In the genomic region with DNA sequence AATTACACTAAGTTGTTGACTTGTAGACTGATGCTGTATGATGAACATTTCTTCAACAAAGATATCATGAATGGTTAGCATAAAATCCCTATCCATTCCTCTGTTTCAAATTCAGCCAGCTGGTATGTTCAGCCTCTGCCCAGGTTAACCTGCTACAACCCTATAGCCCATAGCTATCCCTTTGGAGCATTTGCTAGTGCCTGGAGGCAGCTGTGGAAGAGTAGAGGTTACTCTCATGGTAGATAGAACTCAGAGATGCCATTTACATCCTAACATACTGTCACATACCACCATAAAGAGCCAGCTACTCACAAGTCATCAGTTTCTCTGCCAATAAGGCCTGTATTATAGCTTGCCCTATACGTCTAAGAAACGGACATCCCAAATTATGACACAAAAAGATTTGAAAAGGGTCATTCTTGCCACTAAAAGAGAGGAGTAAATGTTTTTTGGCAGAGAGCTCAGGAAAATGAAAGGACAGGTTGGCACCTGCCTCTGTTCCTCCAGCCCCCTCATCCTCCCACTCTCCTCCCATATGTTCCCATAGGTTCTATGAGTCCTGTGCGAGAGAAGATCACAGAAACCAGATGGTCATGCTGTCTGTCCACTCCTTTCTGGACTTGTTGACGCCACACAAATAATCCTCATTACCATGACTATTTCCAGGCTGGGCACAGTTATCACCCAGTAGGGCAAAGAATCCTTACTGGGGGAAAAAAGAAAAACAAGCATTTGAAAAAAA, we compare ENCODE assay signal across 15 mouse cellular contexts.
DNase-seq lines count a peak whose midpoint lies in the region; TF ChIP-seq lines count a peak whose summit lies in the region.
"Had no signal": no experiment of that assay in that cellular context is flagged by ENCODE, and none has a peak within 500 bp of the region (broad histone marks: within the 10 kb centered on the region; RNA-seq: fewer than 3 reads in every experiment).

No protein-coding gene starts in this region.

- no peak overlapping the region for H3K4me3 ChIP-seq in heart, adult 2 months
- H3K4me3 ChIP-seq: embryonic facial prominence, embryonic 13.5 days; midbrain, embryonic 15.5 days had no signal

- 88% methylated on average over 4 of the region's 4 CpGs for WGBS in heart, adult 2 months

- H3K27me3 ChIP-seq in heart, adult 2 months (ENCODE audit: control insufficient read depth, insufficient read depth, low read length), result no peaks in the 10 kb centered on the region
- H3K27me3 ChIP-seq: embryonic facial prominence, embryonic 13.5 days; midbrain, embryonic 15.5 days had no signal

- peak; percentile 57 for DNase-seq in heart, adult 11 months
- DNase-seq in heart, adult 2 months, result no peak
- peak; percentile 1 to 8 for DNase-seq in right cerebral cortex, postnatal 36 days (ENCODE audit: low spot score in 2 of 2)
- no peak for DNase-seq in right cerebral cortex, postnatal 10 days (ENCODE audit: low spot score in 2 of 2)
- peak; percentile 69 to 81 for DNase-seq in cerebellum, postnatal 25 days
- DNase-seq in telencephalon, adult 2 months (ENCODE audit: low read depth, low spot score), result peak; percentile 49
- DNase-seq in natural killer cell, adult 2 months (ENCODE audit: low spot score in 2 of 2), result no peak
- DNase-seq in embryo, embryonic 9.5 days (ENCODE audit: extremely low spot score), result no peak
- DNase-seq: adrenal gland, postnatal 10 days; heart, postnatal 4 days; kidney, adult 8-10 months; kidney, postnatal 4 days; lung, postnatal 10 days had no signal

- no peak for TF ChIP-seq EP300 in heart, adult 2 months (IDR thresholded peaks at IDR 0.05; ENCODE audit: insufficient read depth, low read depth, low read length)

- no peaks in the 10 kb centered on the region for H3K79me2 ChIP-seq in heart, adult 2 months (replicated peaks; ENCODE audit: control insufficient read depth, insufficient read depth, low read length)

- H3K27ac ChIP-seq in heart, adult 2 months, result no peak overlapping the region
- H3K27ac ChIP-seq: embryonic facial prominence, embryonic 13.5 days; midbrain, embryonic 15.5 days had no signal

- no peak for TF ChIP-seq POLR2A in heart, adult 2 months (IDR thresholded peaks at IDR 0.05; ENCODE audit: insufficient read depth, low read depth, low read length)

- no peak for TF ChIP-seq CTCF in heart, adult 2 months (IDR thresholded peaks at IDR 0.05)

- H3K4me1 ChIP-seq in heart, adult 2 months (ENCODE audit: control insufficient read depth, insufficient read depth, low read length), result no peaks in the 10 kb centered on the region
- H3K4me1 ChIP-seq: embryonic facial prominence, embryonic 13.5 days; midbrain, embryonic 15.5 days had no signal

- H3K9ac ChIP-seq in heart, adult 2 months (ENCODE audit: low read depth, low read length), result no peak overlapping the region
- H3K9ac ChIP-seq: embryonic facial prominence, embryonic 13.5 days; midbrain, embryonic 15.5 days had no signal

- intact Hi-C loops in heart, adult 2 months (cut with DNase I), result no loop called here

- no peaks in the 10 kb centered on the region for H3K36me3 ChIP-seq in heart, adult 2 months (ENCODE audit: control insufficient read depth, insufficient read depth, low read length)
- H3K36me3 ChIP-seq: embryonic facial prominence, embryonic 13.5 days; midbrain, embryonic 15.5 days had no signal

Comparison
In these comparisons a context has a peak if more than half of its experiments do, and no peak if none do; other contexts are left out.
1. DNase-seq: peak in heart, adult 11 months (single experiment), right cerebral cortex, postnatal 36 days (2 of 2), cerebellum, postnatal 25 days (2 of 2) and telencephalon, adult 2 months (single experiment); none in heart, adult 2 months (0 of 2), right cerebral cortex, postnatal 10 days (0 of 2), natural killer cell, adult 2 months (0 of 2) and embryo, embryonic 9.5 days (single experiment).